Mouse (Mus musculus): ENCODE results near the gene Bcar3.

The Bcar3 gene

DNA sequence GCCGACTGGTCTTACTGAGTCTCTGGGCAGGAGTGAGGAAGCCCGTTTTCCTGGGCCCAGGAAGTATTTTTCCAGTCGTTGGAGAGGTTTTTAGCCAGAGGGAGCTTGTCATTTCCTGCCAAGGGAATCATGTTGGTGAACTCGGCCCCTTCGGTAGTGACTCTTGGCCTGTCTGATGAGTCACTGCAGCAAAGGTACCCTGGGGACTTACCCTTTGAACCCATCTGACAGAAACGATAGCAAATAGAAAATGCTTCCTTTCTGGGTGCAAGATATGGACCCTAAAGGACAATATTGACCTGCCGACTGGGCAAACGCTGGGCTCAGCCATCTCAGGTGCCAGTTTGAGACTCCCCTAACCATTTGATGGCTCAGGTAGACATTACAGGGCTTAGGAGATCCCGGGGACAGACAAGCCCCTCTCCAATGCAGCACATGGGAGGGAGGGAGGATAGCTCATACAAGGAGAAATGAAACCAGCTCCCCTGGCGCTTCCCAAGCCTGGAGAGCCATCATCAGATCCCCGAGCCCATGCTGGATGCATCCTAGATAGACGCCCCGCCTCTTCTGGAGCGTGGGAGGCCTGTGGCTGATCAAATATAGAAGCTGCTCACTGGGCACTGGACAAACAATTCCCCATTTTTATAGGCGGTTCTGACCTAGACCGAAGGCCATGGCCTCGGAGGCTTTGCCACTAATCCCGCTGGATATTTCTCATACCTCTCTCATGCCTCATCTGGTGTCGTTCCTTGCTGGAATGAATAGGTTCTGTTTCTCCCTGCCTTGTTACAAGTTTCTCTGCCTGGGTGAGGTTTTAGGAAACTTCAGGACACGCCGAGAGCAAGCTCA is 188.2 kb downstream of the Bcar3 start:
- DNase-seq (ENCODE audit: low spot score) = no peak

DNA sequence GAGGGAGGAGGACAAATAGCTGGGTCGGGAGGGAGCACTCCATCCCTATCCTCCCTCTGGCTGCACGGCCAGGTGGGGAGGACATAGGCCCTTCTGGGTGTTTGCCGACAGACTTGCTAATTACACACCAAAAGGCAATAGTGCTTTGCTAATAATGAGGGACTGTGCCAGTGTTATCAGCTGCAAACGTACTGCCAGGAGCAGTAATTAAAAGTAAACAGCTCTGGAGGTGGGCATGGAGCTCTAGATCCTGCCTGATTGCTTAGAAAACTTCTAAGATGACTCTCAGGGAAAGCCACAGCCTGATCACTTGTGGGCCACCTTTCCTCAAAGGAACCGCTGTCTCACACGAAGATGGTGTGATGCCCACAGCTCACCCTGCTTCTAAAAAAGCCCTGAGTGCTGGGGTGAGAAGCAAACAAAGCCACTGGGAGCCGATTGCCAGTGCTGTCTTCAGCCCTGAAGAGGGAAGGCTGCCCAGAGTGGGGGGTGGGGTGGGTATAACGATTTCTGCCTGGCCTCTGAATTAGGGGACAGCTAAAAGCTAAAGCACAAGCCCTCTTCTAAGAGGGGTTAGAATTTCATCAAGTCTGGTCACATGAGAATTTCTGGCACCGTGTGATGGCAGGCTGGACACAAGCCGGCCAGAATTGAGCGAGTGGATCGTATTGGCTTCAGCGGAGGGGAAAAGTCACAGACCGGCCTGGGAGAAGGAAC is 189.3 kb downstream of the Bcar3 start:
- no peak for DNase-seq (ENCODE audit: low spot score)

DNA sequence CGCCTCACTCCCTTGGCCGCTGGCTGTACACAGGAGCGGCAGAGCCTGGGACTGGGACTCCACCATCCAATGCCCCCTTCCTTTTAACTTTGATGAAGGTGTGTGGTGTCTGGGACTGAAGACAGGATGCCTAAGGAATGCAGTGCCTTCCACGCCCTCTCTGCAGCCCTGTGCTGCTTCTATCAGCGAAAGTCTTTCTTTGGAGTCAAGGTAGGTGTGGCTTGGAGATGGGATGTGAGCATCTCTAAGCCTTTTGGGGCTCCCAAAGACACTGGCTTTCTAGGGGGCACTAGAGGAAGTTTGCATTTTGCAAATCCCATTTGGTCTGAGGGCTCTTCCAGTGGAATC is 189.8 kb downstream of the Bcar3 start:
- no peak for DNase-seq (ENCODE audit: low spot score)

DNA sequence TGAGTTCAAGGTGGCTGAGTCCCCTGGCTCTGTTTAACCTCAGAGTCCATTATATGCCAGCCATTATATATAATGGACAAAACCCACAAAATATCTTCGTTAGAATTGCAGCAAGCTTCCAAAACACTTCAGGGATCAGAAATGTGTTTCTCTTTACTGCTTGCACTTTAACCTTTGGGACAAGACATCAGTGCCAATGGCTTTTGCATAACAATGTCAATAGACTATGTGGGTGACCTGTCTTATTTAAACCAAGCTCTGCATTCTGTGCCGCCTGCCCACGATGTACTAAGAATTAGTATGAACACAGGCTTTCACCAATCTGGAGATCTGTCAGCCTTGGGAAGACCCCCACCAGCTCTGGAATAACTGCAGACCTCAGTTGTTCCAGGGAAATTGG is 190.4 kb downstream of the Bcar3 start:
- DNase-seq (ENCODE audit: low spot score) = no peak

DNA sequence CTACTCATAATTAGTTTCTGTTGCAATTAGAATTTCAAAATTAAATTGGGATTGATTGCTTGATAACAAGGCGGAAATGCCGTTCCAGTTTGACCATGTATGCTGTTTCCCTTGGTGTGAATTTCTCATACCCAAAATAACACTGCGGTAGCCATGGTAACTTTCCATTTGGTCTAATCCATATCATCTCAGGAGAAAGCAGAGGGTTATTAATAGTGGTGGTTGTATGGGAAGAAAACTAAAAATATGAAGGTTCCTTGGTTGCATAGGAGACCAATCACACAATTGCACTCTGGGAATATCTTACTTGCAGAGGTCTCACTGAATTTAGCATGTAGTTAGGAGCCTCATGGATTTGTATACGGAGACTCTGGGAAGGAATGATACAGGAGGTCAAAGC is 191.8 kb downstream of the Bcar3 start:
- DNase-seq (ENCODE audit: low spot score) = no peak

DNA sequence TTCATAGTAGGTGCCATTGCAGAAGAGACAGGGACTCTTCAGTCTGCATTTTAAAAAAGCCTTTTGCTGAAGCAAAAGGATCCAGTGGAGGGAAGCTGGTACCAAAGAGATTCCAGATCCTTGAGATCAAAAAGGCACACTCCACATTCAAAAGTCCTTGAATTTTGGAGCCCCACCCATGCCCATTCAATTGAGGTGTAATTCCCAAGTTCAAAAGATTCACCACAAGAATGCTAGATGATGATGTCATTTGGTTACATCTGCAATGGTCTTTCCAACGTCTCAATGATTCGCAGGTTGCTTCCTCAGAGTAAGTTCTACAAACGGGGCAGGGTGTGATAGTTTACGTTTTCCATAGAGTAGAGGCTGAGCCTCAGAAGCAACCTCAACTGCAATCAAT is 192.3 kb downstream of the Bcar3 start:
- DNase-seq (ENCODE audit: low spot score) = no peak

DNA sequence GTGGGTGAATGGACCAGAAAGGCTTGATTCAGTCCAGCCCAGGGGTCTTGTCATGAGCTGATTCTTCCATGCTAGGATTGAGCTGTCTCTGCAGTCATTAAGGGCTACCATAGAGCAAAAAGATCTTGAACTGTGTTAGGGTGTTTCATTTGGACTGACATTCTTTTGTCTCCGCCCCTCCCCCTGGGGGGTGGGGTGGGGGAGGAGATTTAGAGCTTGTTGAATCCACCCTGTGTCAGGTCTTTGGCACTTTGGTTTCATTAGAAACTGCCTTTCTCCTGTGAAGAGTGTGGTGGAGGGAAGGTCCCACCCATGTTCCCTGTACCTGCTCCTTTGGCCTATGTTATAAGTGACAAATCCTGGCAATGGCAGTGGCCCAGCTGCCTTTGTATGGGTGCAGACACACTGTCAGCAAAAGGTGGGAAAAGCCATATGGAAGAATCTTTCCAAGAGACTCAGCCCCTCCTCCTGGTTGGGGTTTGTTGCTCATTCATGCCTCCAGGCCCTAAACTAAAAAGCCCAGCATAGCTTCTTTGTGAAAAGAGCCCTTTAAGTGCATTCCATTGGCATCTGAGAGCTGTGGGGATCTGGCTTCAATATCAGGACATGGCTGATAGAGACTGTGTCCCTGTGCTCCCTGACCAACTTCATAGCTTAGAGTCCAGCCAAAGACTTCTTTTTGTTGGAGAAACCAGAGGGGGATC is 194.3 kb downstream of the Bcar3 start:
- no peak for DNase-seq (ENCODE audit: low spot score)

DNA sequence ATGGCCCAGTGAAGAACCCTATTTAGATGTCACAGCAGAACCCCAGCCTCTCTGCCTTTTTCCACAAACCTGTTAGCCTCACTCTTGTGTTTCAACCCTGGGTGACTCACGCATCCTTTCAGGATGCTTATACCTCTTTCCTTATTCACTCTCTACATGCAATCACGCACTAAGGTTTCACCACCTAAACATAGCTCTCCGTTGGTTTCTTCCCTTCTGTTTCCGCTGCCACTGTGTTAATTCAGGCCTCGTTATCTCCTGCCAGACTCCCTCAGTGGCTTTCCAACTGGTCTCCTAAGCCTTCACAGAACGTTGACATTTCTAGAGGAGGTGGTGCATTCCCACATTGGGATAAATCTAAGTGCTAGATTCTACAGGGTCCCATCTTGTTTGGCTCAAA is 196.6 kb downstream of the Bcar3 start:
- DNase-seq (ENCODE audit: low spot score) = no peak

DNA sequence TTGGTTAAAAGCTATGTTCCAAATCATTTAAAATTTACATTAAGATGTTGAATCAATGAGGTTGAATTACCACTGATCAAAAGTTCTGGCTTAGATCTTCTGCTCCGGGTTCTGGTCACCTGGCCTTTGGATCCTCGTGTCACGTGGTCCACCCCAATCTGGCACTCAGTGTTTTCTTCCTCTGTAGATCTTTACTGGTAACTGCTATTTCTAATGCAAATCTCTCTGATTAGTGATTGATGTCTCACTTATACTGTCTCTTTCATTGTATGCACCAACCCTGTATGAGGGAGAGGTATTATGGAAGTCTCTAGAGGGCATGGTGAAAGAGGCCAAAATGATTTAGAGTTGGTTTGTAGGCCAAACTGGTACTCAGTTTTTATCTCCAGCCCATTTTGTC is 198.1 kb downstream of the Bcar3 start:
- DNase-seq (ENCODE audit: low spot score) = no peak

DNA sequence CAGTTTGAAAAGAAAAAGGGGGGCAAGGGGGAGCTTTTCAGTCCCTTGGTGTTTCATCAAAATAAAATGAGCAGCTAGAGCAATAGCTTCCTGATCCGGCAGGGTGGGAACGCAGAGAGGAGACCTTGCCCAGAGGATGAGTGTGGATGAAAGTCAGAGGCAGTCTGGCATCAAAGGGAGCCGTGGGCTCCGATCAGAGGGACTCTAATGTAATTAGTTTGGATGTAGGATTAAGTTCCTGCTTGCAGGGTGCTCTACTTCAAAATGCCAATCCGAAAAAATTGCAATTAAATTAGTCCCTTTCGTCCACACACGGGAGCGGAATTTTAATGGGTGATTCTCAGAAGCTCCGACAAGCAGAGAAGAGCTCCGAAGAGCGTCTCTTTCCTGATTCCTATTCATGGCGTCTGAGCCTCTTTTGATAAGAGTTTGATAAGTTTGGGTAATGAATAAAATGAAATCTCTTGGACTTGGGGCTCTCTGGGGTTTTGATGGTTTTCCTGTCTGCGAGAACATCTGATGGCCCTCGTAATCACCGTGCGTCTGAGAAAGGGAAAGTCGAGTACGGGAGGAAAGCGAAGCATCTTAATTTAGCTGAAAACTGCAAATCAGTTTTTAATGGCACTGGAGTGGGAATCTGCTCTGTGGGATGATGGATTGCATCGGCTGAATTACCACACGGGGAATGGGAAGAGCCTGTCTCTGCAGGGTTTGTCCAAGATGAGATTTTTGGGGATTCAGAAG is 199.1 kb downstream of the Bcar3 start:
- no peak for DNase-seq (ENCODE audit: low spot score)

DNA sequence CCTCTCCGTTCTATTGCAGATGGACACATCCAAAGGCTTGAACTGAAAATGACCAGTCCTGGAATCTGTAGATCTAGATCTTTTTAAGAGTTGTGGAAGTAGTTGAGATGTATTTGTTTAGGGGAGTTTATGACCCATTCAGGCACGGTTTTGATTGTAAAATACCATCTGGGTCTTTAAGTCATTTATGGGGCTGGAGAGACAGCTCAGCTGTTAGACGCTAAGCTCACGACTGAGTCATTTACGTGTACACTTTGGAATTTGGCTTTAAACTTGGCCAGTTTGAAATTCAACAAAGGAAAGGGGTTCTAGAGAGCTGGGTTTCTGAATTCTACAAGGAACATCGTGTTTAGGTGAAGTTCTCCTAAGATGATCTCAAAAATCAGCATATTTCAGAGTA is 200.8 kb downstream of the Bcar3 start:
- DNase-seq (ENCODE audit: low spot score) = no peak

DNA sequence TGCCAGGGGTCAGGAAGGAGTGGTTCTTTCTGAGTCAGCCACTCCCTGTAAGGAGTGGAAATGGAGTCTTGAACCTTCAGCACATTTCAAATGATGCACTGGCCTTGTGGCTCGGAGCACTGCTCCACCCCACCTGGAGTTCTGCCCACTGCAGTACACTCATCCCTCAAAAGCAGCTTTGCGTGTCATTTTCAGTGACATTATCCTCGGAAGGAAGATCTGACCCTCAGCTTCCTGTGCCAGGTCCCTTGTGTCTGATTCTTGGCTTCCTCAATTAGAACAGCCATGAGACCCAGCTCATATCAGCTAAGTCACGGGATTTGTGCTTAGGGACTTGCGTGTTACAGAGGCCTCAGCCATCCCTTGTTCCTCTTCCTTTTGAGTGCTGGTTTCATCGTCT is 203.9 kb downstream of the Bcar3 start:
- no peak for DNase-seq (ENCODE audit: low spot score)

DNA sequence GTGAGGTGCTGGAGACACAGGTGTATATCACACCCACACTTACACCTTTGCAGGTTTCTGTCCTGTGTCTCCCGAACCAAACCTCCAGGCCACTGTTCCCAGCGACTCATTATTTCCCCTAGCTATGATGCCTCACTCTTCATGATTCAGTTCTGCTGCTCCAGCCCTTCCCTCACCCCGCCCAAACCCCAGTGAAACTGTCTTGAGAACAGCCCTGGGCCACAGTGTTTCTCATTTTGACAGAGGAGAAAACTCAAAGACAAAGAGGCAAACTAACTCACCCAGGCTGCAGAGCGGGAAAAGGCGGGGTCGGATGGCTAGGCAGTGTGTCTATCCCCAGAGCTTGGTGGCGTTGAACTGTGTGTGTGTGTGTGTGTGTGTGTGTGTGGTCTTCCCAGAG is 204.6 kb downstream of the Bcar3 start:
- DNase-seq (ENCODE audit: low spot score) = no peak

DNA sequence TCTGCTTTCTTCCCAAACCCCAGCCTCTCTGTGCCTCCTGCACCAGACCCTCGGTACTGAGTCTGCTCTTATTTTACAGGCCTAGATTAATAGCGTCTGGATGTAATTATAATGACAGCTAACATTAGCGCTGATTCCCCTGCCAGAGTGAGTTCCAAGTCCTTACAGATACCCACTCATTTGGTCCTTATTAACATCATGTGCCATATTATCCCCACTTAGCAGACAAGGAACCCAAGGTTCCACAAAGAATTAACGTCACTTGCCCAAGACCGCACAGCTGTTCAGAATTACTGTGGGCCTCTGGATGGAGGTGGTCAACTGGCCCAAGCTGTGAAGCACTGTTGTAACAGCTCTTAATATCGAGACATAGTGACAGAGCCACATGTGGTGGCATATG is 205.7 kb downstream of the Bcar3 start:
- no peak for DNase-seq (ENCODE audit: low spot score)

DNA sequence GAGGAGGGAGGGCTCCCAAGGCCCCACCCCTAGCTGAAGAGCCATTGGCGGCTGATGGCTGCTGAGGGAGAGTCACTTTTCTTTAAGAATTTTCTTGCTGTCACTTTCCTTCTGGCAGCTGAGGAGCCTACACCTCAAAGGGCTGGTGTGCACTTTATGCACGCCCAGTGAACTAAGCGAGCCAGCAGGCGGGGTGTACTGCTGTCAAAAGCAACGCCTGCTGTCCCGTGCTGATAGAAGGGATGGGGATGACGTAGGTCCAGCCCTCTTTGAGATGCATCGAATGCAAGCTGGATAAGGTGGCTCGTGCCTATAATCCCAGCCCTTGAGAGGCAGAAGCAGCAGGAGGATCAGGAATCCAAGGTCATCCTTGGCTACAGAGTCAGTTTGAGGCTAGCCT is 207.0 kb downstream of the Bcar3 start:
- DNase-seq (ENCODE audit: low spot score) = no peak

DNA sequence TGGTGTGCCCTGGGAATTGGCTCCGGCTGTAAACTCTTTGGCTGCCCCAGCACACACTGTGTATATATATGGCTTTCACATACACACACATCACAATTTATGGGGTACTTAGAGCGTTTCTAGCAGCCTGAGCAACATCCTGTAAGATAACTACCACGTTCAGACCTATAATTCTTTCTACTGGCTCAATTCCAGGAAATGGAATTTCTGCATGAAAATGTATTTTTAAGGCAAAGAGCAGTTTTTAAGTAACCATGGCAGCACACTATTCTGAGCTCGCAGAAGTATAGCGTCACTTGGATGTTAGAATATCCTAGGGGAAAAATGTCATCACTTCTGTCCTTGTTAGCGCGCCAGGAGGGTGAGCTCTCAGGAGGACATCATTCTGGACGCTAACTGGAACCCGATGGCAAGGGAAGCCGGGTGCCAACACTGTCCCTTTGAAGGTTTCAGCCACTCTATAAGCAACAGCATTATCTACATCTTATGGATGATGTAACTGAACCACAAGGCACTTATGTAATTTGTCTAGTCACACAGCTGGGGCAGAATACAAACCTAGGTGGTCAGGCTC is 212.5 kb downstream of the Bcar3 start:
- DNase-seq (ENCODE audit: low spot score) = no peak

DNA sequence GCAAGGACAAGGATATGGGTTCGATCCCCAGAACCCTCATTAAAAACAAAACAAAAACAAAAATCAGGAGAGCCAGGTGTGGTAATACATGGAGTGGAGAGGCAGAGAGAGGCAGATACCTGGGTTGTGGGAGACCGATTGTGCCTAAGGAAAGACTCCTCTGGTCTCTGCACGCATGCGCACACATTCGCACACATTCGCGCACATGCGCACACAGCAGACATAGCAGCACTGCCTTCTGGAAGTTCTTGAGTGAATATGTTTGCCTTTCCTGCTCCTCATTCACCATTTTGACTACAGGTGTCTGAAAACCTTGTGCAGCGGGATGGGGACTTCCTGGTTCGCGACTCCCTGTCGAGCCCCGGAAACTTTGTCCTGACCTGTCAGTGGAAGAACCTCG is 213.9 kb downstream of the Bcar3 start:
- no peak for DNase-seq (ENCODE audit: low spot score)

DNA sequence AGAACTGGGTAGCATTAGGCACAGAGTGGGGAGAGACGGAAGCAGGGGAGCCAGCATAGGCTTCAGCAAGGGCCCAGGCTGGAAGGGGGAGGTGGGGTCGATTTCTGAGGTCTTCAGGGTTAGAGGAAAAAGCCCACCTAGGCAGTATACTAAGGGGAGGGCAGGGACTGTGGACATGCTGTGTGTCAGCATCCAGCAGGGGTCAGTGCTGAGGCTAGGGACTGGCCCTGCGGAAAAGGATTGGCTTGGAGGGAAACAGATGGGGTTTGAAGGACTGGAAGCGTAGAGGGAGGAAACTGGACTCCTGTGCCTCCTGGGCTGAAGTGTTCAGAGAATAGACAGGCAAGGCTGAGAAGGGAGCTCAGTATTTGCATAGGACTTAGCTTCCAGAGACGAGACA is 215.1 kb downstream of the Bcar3 start:
- peak; percentile 87 for DNase-seq (ENCODE audit: low spot score)

DNA sequence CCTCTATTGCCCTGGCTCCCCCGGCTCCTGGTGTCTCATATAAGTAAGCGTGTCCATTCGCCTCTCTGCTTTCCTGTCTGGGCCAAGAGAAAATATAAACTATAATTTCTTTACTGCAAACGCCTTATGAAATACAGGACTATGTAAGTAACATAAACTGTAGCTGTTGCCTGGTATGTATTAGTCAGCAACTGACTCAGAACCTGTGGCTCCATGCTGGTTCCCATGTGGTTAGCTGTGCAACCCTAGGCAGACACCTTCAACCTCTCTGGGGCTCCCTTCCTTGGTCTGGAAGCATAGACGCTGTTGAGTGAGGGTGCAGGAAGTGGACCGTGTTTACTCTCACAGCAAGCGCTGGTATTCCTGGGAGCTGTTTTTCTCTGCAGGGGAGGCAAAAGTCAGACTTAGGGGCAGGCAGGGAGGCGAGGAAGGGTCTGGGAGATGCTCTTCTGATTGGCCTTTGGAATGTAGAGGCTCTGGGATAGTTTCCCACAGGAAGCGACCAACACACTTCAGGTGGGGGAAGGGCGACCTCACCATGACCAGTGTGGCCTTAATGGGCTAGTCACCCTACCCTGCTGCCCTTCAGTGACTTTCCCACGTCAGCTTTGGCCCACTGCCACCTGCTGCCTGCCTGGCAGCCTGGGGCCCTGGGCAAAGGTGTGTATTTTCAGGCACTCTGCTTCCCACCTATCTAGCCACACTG is 215.8 kb downstream of the Bcar3 start:
- no peak for DNase-seq (ENCODE audit: low spot score)

DNA sequence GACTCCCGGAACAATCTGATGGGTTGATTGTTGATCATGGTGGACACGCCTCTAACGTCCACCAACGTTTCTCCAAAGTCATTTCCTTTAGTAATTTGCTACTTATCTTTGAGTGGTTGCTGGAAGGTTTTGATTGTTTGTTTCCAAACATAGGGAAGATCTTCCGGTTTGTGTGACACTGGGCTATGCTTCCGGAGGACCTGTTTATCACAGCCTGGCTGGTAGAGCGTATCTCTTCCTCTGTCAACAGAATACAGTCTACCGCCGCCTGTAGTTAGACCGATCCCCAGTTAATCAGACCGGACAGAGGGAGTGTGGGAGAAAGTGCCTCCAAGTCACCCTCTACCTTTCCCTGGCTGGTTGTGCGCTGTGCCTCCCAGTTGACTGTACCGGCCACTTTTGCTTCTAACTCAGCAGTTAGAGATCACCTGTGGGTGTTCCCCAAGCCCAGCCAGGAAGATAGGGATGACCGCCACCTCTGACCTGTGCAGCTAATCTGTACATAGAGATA is 216.4 kb downstream of the Bcar3 start:
- no peak for DNase-seq (ENCODE audit: low spot score)

DNA sequence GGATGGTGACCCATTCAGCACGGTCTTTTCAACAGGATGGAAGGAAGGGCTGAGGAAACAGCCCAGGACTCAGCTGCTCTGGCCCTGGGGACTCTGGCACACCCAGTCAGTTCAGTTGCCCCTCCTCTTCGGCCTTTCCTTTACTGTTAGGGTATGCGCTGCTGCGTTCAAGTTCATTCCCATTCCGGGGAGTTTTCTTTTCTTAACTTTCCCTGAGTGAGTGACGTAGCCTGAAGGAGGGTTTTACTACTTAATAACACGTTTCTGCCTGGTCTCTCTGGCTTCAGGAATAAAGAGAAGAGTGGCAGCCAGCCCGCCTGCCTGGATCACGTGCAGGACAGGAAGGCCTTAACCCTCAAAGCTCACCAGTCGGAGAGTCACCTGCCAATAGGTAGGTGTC is 217.0 kb downstream of the Bcar3 start:
- DNase-seq (ENCODE audit: low spot score) = no peak
